Mouse (Mus musculus) induced T-regulatory cell, adult 2 months (primary cell): ENCODE results near the gene Ier3.
"Not testable (repeated sequence)": the region's sequence is repeated elsewhere in the genome, so short reads cannot be mapped to it uniquely, and the experiment has no call there.

Experiments used
- DNase-seq: peaks from one replicate; pipeline ENCODE4 v3.0.0-alpha.2; 2012; ENCODE audit warnings: low read depth

Gene Ier3

GRCm38 (mm10) chr17:35836991-35837422 lies 15.5 kb downstream of the Ier3 start:
- DNase-seq: peak; percentile 89

GRCm38 (mm10) chr17:35837487-35837886 lies 16.0 kb downstream of the Ier3 start:
- DNase-seq: peak; percentile 76

- DNase-seq: peak; percentile 95
Observed at GRCm38 (mm10) chr17:35838122-35838544, 16.6 kb downstream of the Ier3 start, which contains the start of gene Tubb5. TSS of gene Tubb5 (minus strand) at chr17:35838306.

GRCm38 (mm10) chr17:35838570-35838969 lies 17.1 kb downstream of the Ier3 start:
- no peak for DNase-seq

GRCm38 (mm10) chr17:35839002-35839401 lies 17.5 kb downstream of the Ier3 start:
- DNase-seq: not testable (repeated sequence)

GRCm38 (mm10) chr17:35840561-35840960 lies 19.1 kb downstream of the Ier3 start:
- no peak for DNase-seq

- peak; percentile 100 for DNase-seq
Observed at GRCm38 (mm10) chr17:35841076-35841950, 19.8 kb downstream of the Ier3 start, which contains the start of gene Mdc1. TSS of gene Mdc1 (plus strand) at chr17:35841515.

- peak; percentile 34 for DNase-seq
Observed at GRCm38 (mm10) chr17:35842006-35842405, 20.5 kb downstream of the Ier3 start.

GRCm38 (mm10) chr17:35843514-35843913 lies 22.0 kb downstream of the Ier3 start:
- DNase-seq: peak; percentile 25

GRCm38 (mm10) chr17:35848112-35848511 lies 26.6 kb downstream of the Ier3 start:
- DNase-seq: no peak

- no peak for DNase-seq
Observed at GRCm38 (mm10) chr17:35850974-35851373, 29.5 kb downstream of the Ier3 start.

- no peak for DNase-seq
Observed at GRCm38 (mm10) chr17:35859371-35859770, 37.9 kb downstream of the Ier3 start.

GRCm38 (mm10) chr17:35859835-35860234 lies 38.4 kb downstream of the Ier3 start:
- peak; percentile 16 for DNase-seq

- no peak for DNase-seq
Observed at GRCm38 (mm10) chr17:35860831-35861197, 39.3 kb downstream of the Ier3 start.

- DNase-seq: peak; percentile 92
Observed at GRCm38 (mm10) chr17:35861198-35861857, 39.8 kb downstream of the Ier3 start, which contains the start of gene Nrm. TSS of gene Nrm (plus strand) at chr17:35861318.

GRCm38 (mm10) chr17:35864832-35865353 lies 43.4 kb downstream of the Ier3 start:
- DNase-seq: peak; percentile 9

- DNase-seq: peak; percentile 72
Observed at GRCm38 (mm10) chr17:35865481-35866280, 44.2 kb downstream of the Ier3 start, which contains the start of gene Ppp1r18. TSS of gene Ppp1r18 (plus strand) at chr17:35865593.

- peak; percentile 83 for DNase-seq
Observed at GRCm38 (mm10) chr17:35866281-35866831, 44.9 kb downstream of the Ier3 start.

- peak; percentile 82 for DNase-seq
Observed at GRCm38 (mm10) chr17:35866911-35867890, 45.7 kb downstream of the Ier3 start.

GRCm38 (mm10) chr17:35868165-35868820 lies 46.8 kb downstream of the Ier3 start:
- DNase-seq: peak; percentile 83
